Comparison of ENCODE assay signal across 15 mouse cellular contexts in the genomic region with DNA sequence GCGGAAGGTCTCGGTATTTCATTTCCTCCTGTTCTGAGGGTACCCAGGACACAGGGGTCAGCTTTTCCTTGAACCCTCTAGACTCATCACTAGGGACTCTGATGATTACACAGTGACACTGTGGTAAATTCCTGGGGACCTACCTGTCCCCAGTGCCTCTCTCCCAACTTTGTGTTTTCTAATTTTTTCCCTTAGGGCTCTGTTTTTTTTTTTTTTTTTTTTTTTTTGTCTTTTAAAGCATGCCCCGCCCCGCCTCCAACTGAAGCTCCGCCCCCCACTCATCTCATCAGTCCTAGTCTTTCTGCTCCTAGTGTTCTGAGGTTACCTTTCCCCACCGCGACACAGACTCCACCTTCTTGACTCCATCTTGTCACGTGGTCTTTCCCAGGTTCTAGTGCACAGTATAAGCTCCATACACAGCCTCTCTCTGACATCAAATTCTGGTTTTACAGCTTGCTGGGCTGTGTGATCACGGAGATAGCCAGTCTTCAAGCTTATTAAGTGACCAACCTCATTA.
DNase-seq lines count a peak whose midpoint lies in the region.
"Had no signal": no experiment of that assay in that cellular context is flagged by ENCODE, and none has a peak within 500 bp of the region (broad histone marks: within the 10 kb centered on the region; RNA-seq: fewer than 3 reads in every experiment).

No protein-coding gene starts in this region.

- DNase-seq in retina, postnatal 1 day, result peak; percentile 32
- no peak for DNase-seq in retina, embryonic 14.5 days (ENCODE audit: low spot score)
- DNase-seq in ES-CJ7 (ENCODE audit: low read depth, low spot score) (peak; percentile 40), R1 (ENCODE audit: low read depth, low spot score) (peak; percentile 51)
- no peak for DNase-seq in gastrocnemius, postnatal 14 days
- DNase-seq in adrenal gland, adult 2 months, result no peak
- no peak for DNase-seq in embryo, embryonic 10.5 days (ENCODE audit: low spot score)
- DNase-seq: adrenal gland, postnatal 10 days; adrenal gland, postnatal 25 days; cerebellum, adult 11 months; cerebellum, adult 18-20 months; cerebellum, adult 8-10 months; cerebellum, postnatal 10 days; cerebellum, postnatal 25 days; embryo, embryonic 11 days had no signal

- intact Hi-C loops in gastrocnemius, postnatal 14 days (cut with DNase I; ENCODE audit: low total_unique reads), result no loop called here

Comparison
In these comparisons a context has a peak if more than half of its experiments do, and no peak if none do; other contexts are left out.
1. DNase-seq: peak in retina, postnatal 1 day (single experiment), ES-CJ7 (single experiment) and R1 (single experiment); none in retina, embryonic 14.5 days (single experiment), gastrocnemius, postnatal 14 days (single experiment), adrenal gland, adult 2 months (single experiment) and embryo, embryonic 10.5 days (single experiment).